Mouse (Mus musculus) heart, embryonic 15.5 days (tissue): Measurements from ENCODE around the gene Slc6a3. TPM values are rescaled to one million over a fixed set of nuclear protein-coding genes. Genes with fewer than 3 reads are reported as not detected.

Experiments used
- ATAC-seq: fragments of 200-750 bp; cut with Nextera tagmentation; replicated peaks from 2 replicates; pipeline ENCODE4 v1.8.0; 2017; ENCODE audit warnings: low read depth, moderate TSS enrichment; ENCODE audit not compliant: insufficient number of reproducible peaks, insufficient read depth, low FRiP score
- H3K27ac ChIP-seq: fragments of 300-500 bp; sonication (generic); 2 replicates; pipeline ENCODE4 v1.5.1; 2015; ENCODE audit warnings: mild to moderate bottlenecking, inconsistent platforms
- H3K27me3 ChIP-seq: fragments of 300-500 bp; sonication (generic); 2 replicates; pipeline ENCODE4 v1.6.1; 2015; ENCODE audit warnings: inconsistent platforms
- H3K36me3 ChIP-seq: fragments of 300-500 bp; sonication (generic); 2 replicates; pipeline ENCODE4 v1.6.1; 2015; ENCODE audit warnings: mild to moderate bottlenecking, inconsistent platforms
- H3K4me1 ChIP-seq: fragments of 300-500 bp; sonication (generic); replicated peaks from 2 replicates; pipeline ENCODE4 v1.6.1; 2015; ENCODE audit warnings: inconsistent platforms
- H3K4me2 ChIP-seq: fragments of 300-500 bp; sonication (generic); 2 replicates; pipeline ENCODE4 v1.6.1; 2015; ENCODE audit warnings: inconsistent platforms, mild to moderate bottlenecking, moderate library complexity
- H3K4me3 ChIP-seq: fragments of 300-500 bp; sonication (generic); 2 replicates; pipeline ENCODE4 v1.5.1; 2015; ENCODE audit warnings: mild to moderate bottlenecking, inconsistent platforms
- H3K9ac ChIP-seq: fragments of 300-500 bp; sonication (generic); 2 replicates; pipeline ENCODE4 v1.6.1; 2015; ENCODE audit warnings: mild to moderate bottlenecking, inconsistent platforms
- H3K9me3 ChIP-seq: fragments of 300-500 bp; sonication (generic); replicated peaks from 2 replicates; pipeline ENCODE4 v1.6.1; 2016; ENCODE audit warnings: inconsistent platforms
- WGBS: fragments of 180-500 bp; shearing (Covaris S2); methylation state at CpG from one replicate; pipeline ENCODE4 v1.1.7; 2015; ENCODE audit warnings: mixed read lengths; 5-methylcytosine and 5-hydroxymethylcytosine counted together
- polyA plus RNA-seq: library from polyadenylated mRNA; unstranded; fragments of >200 nt; fragmentation: Nextera tagmentation; extraction: Ambion mirVana; gene quantifications from 2 replicates; pipeline ENCODE4 v1.2.1, GENCODE M21; 2015

Slc6a3 gene
- polyA plus RNA-seq, 1 experiment from 2014 or later, result 0.05 TPM

GRCm38 (mm10) chr13:73508817-73509550 lies 27.6 kb upstream of the Slc6a3 start:
- Histone ChIP-seq H3K27me3 (no peaks in the 10 kb centered on the region), H3K27ac (no peak overlapping the region), H3K9ac (no peak overlapping the region), H3K36me3 (peaks cover 18% of the 10 kb centered on the region), H3K4me2 (no peak overlapping the region), H3K4me1 (no peaks in the 10 kb centered on the region), H3K4me3 (no peak overlapping the region), H3K9me3 (no peaks in the 10 kb centered on the region)
- ATAC-seq, result no peak
- 81% methylated on average over 8 of the region's 8 CpGs for WGBS

GRCm38 (mm10) chr13:73509869-73510268 lies 26.7 kb upstream of the Slc6a3 start:
- 70% methylated on average over 6 of the region's 6 CpGs for WGBS
- Histone ChIP-seq H3K9ac (no peak overlapping the region), H3K4me2 (no peak overlapping the region)

GRCm38 (mm10) chr13:73512776-73513673 lies 23.5 kb upstream of the Slc6a3 start:
- Histone ChIP-seq H3K27me3 (no peaks in the 10 kb centered on the region), H3K4me3 (no peak overlapping the region), H3K9me3 (no peaks in the 10 kb centered on the region), H3K4me1 (no peaks in the 10 kb centered on the region), H3K27ac (no peak overlapping the region), H3K36me3 (peaks cover 33% of the 10 kb centered on the region), H3K4me2 (no peak overlapping the region), H3K9ac (no peak overlapping the region)
- no peak for ATAC-seq
- 52% methylated on average over 13 of the region's 13 CpGs for WGBS

More at GRCm38 (mm10) chr13:73509869-73510268, 26.7 kb upstream of the Slc6a3 start:
- Histone ChIP-seq H3K27ac (no peak overlapping the region), H3K9me3 (no peaks in the 10 kb centered on the region), H3K36me3 (peaks cover 27% of the 10 kb centered on the region), H3K4me3 (no peak overlapping the region), H3K4me1 (no peaks in the 10 kb centered on the region), H3K27me3 (no peaks in the 10 kb centered on the region)
- ATAC-seq, result no peak

- ATAC-seq, result no peak
- no peaks in the 10 kb centered on the region for H3K9me3 ChIP-seq
- H3K27ac ChIP-seq, result no peak overlapping the region
- no peaks in the 10 kb centered on the region for H3K4me1 ChIP-seq
- H3K9ac ChIP-seq, result no peak overlapping the region
- no peaks in the 10 kb centered on the region for H3K27me3 ChIP-seq
- H3K4me2 ChIP-seq, result no peak overlapping the region
- H3K36me3 ChIP-seq, result peaks cover 22% of the 10 kb centered on the region
- H3K4me3 ChIP-seq, result no peak overlapping the region
- WGBS, result 73% methylated on average over 4 of the region's 4 CpGs
These were observed 19.7 kb upstream of the Slc6a3 start for GRCm38 (mm10) chr13:73516886-73517285.

GRCm38 (mm10) chr13:73533716-73534115 lies 2.8 kb upstream of the Slc6a3 start:
- H3K36me3 ChIP-seq, result no peaks in the 10 kb centered on the region
- no peak overlapping the region for H3K4me3 ChIP-seq
- no peaks in the 10 kb centered on the region for H3K9me3 ChIP-seq
- peaks cover 13% of the 10 kb centered on the region for H3K4me1 ChIP-seq
- 84% methylated on average over 3 of the region's 3 CpGs for WGBS
- no peak overlapping the region for H3K27ac ChIP-seq
- peaks cover 41% of the 10 kb centered on the region for H3K27me3 ChIP-seq
- no peak overlapping the region for H3K9ac ChIP-seq
- H3K4me2 ChIP-seq, result no peak overlapping the region
- ATAC-seq, result no peak

GRCm38 (mm10) chr13:73535287-73535686 lies 1.3 kb upstream of the Slc6a3 start:
- H3K36me3 ChIP-seq, result no peaks in the 10 kb centered on the region
- peaks cover 42% of the 10 kb centered on the region for H3K27me3 ChIP-seq
- no peaks in the 10 kb centered on the region for H3K9me3 ChIP-seq
- peaks cover 13% of the 10 kb centered on the region for H3K4me1 ChIP-seq
- no peak overlapping the region for H3K27ac ChIP-seq
- H3K4me2 ChIP-seq, result no peak overlapping the region
- ATAC-seq, result no peak
- 38% methylated on average over 3 of the region's 3 CpGs for WGBS
- H3K4me3 ChIP-seq, result no peak overlapping the region
- H3K9ac ChIP-seq, result no peak overlapping the region

- 14% methylated on average over 13 of the region's 13 CpGs for WGBS
- Histone ChIP-seq H3K4me1 (peaks cover 13% of the 10 kb centered on the region), H3K9me3 (no peaks in the 10 kb centered on the region), H3K9ac (peak overlapping the region; percentile 27; the same call in 1 of the 2 replicates), H3K27me3 (peaks cover 42% of the 10 kb centered on the region), H3K4me3 (peak overlapping the region; percentile 54), H3K27ac (no peak overlapping the region), H3K4me2 (peak overlapping the region; percentile 93), H3K36me3 (no peaks in the 10 kb centered on the region)
- no peak for ATAC-seq
These were observed 277 bp downstream of the Slc6a3 start for GRCm38 (mm10) chr13:73536824-73537223.

- H3K27ac ChIP-seq, result no peak overlapping the region
- ATAC-seq, result no peak
- 79% methylated on average over 5 of the region's 5 CpGs for WGBS
These were observed 27.7 kb downstream of the Slc6a3 start for GRCm38 (mm10) chr13:73564201-73564600.

GRCm38 (mm10) chr13:73575051-73575450 lies 38.5 kb downstream of the Slc6a3 start:
- Histone ChIP-seq H3K27ac (no peak overlapping the region), H3K4me2 (no peak overlapping the region), H3K4me1 (no peaks in the 10 kb centered on the region), H3K9me3 (no peaks in the 10 kb centered on the region), H3K36me3 (no peaks in the 10 kb centered on the region), H3K27me3 (no peaks in the 10 kb centered on the region; the same call in 1 of the 2 replicates), H3K4me3 (no peak overlapping the region), H3K9ac (no peak overlapping the region)
- no peak for ATAC-seq

More at GRCm38 (mm10) chr13:73564201-73564600, 27.7 kb downstream of the Slc6a3 start:
- no peaks in the 10 kb centered on the region for H3K27me3 ChIP-seq
- no peak overlapping the region for H3K9ac ChIP-seq
- H3K4me2 ChIP-seq, result no peak overlapping the region
- no peaks in the 10 kb centered on the region for H3K9me3 ChIP-seq
- no peak overlapping the region for H3K4me3 ChIP-seq
- H3K4me1 ChIP-seq, result no peaks in the 10 kb centered on the region
- no peaks in the 10 kb centered on the region for H3K36me3 ChIP-seq

- H3K36me3 ChIP-seq, result no peaks in the 10 kb centered on the region
- H3K4me3 ChIP-seq, result no peak overlapping the region
- H3K27ac ChIP-seq, result no peak overlapping the region
- no peak for ATAC-seq
- no peaks in the 10 kb centered on the region for H3K9me3 ChIP-seq
- H3K4me1 ChIP-seq, result no peaks in the 10 kb centered on the region
- no peak overlapping the region for H3K4me2 ChIP-seq
- H3K27me3 ChIP-seq, result no peaks in the 10 kb centered on the region; the same call in 1 of the 2 replicates
- WGBS, result 60% methylated on average over 2 of the region's 2 CpGs
- no peak overlapping the region for H3K9ac ChIP-seq
These were observed 40.7 kb downstream of the Slc6a3 start for GRCm38 (mm10) chr13:73577277-73577676.

GRCm38 (mm10) chr13:73591488-73591887 lies 54.9 kb downstream of the Slc6a3 start:
- 77% methylated on average over 3 of the region's 3 CpGs for WGBS
- ATAC-seq, result no peak

More at GRCm38 (mm10) chr13:73591488-73591887, 54.9 kb downstream of the Slc6a3 start:
- Histone ChIP-seq H3K9ac (no peak overlapping the region), H3K9me3 (no peaks in the 10 kb centered on the region), H3K36me3 (no peaks in the 10 kb centered on the region), H3K27me3 (peaks cover 20% of the 10 kb centered on the region), H3K27ac (no peak overlapping the region), H3K4me3 (no peak overlapping the region), H3K4me1 (no peaks in the 10 kb centered on the region), H3K4me2 (no peak overlapping the region)
